8 mouse cellular contexts compared by ENCODE assay signal in genomic region chr15:79892213-79892541, GRCm38 (mm10). TPM values are rescaled to one million over a fixed set of nuclear protein-coding genes. Genes with fewer than 3 reads are reported as not detected.
DNase-seq lines count a peak whose midpoint lies in the region; ATAC-seq and TF ChIP-seq lines count a peak whose summit lies in the region.

No protein-coding gene starts in this region.

- peaks cover 6% of the 10 kb centered on the region for H3K36me3 ChIP-seq in liver, embryonic 13.5 days
- H3K36me3 ChIP-seq in myocyte (ENCODE audit: control insufficient read depth, insufficient read depth), result no peaks in the 10 kb centered on the region

- peak; percentile 21 for TF ChIP-seq POLR2A in myocyte (IDR thresholded peaks at IDR 0.05; ENCODE audit: insufficient read length, low read depth)

- H3K9me3 ChIP-seq in liver, embryonic 13.5 days (replicated peaks), result no peaks in the 10 kb centered on the region

- peaks cover 4% of the 10 kb centered on the region for H3K79me2 ChIP-seq in myocyte (ENCODE audit: control insufficient read depth, insufficient read depth)

- intact Hi-C loops in gastrocnemius, postnatal 14 days (cut with DNase I; ENCODE audit: low total_unique reads), result no loop called here

- peak overlapping the region; percentile 95 for H3K4me2 ChIP-seq in liver, embryonic 13.5 days
- peak overlapping the region; percentile 99 for H3K4me2 ChIP-seq in myocyte (ENCODE audit: low read depth)

- peaks cover 63% of the 10 kb centered on the region for H3K4me1 ChIP-seq in liver, embryonic 13.5 days (replicated peaks)

- ATAC-seq in liver, embryonic 13.5 days (ENCODE audit: low read depth), result peak; percentile 75

- H3K27ac ChIP-seq in liver, embryonic 13.5 days, result peak overlapping the region; percentile 90

- H3K4me3 ChIP-seq in liver, embryonic 13.5 days (replicated peaks), result peak overlapping the region; percentile 71
- H3K4me3 ChIP-seq in myocyte, result peak overlapping the region; percentile 64

- WGBS in liver, embryonic 13.5 days (ENCODE audit: insufficient replicate concordance), result under 1% methylated on average over 12 of the region's 12 CpGs

- peak; percentile 47 for DNase-seq in layer of hippocampus, adult 9-11 months
- no peak for DNase-seq in layer of hippocampus, postnatal 36 days
- DNase-seq in c-Kit-positive CD71-positive TER-119-positive erythroid progenitor cells, embryonic 14.5 days (ENCODE audit: low spot score), result peak; percentile 66
- peak; percentile 72 for DNase-seq in gastrocnemius, postnatal 14 days
- peak; percentile 90 for DNase-seq in induced T-regulatory cell, adult 2 months (ENCODE audit: low read depth)
- DNase-seq in liver, embryonic 13.5 days, result peak; percentile 66
- peak; percentile 68 for DNase-seq in testis, postnatal 14 days (ENCODE audit: low spot score)

- H3K27me3 ChIP-seq in liver, embryonic 13.5 days, result no peaks in the 10 kb centered on the region
- H3K27me3 ChIP-seq in myocyte (ENCODE audit: control insufficient read depth, insufficient read depth, insufficient read length), result no peaks in the 10 kb centered on the region

- H3ac ChIP-seq in myocyte (ENCODE audit: control insufficient read depth, insufficient read length), result no peak overlapping the region

- H3K9ac ChIP-seq in liver, embryonic 13.5 days, result peak overlapping the region; percentile 87

TF ChIP-seq in myocyte, 11 proteins besides CTCF, POLR2A, EP300 and RAD21:
- TF ChIP-seq REST (IDR thresholded peaks at IDR 0.05; ENCODE audit: insufficient read depth, insufficient read length) (no peak), MYOD1 (IDR thresholded peaks at IDR 0.05; ENCODE audit: control insufficient read depth in 1 of 3, insufficient read length in 2 of 3, low read depth in 2 of 3) (no peak), USF1 (IDR thresholded peaks at IDR 0.05; ENCODE audit: low read depth) (no peak), POLR2AphosphoS2 (IDR thresholded peaks at IDR 0.05; ENCODE audit: insufficient read length, low read depth) (peak; percentile 26)

RNA-seq across cellular contexts. Expression of gene Apobec3, which starts 0.7 kb away (rescaled TPM):
- total RNA-seq in layer of hippocampus, postnatal 36 days (2021), result 1 to 10 TPM; 3.9 to 6.7 TPM
- 1 to 10 TPM; 4.7 to 7.9 TPM for total RNA-seq in gastrocnemius, postnatal 14 days (2021)
- polyA plus RNA-seq in liver, embryonic 13.5 days (2015; fragmentation: Nextera tagmentation; extraction: Ambion mirVana), result 41.7 and 53.3 TPM in 2 replicates
- polyA plus RNA-seq in myocyte (2012; fragmentation: generic; extraction: Trizol), result 10.0 TPM

RNA-seq across cellular contexts. Expression of gene Cbx6, which starts 57.7 kb away (rescaled TPM):
- total RNA-seq in layer of hippocampus, postnatal 36 days (2021), result 100 to 1,000 TPM; 335 to 366 TPM
- total RNA-seq in gastrocnemius, postnatal 14 days (2021), result 10 to 100 TPM; 21.2 to 23.5 TPM
- 9.7 and 10.2 TPM in 2 replicates for polyA plus RNA-seq in liver, embryonic 13.5 days (2015; fragmentation: Nextera tagmentation; extraction: Ambion mirVana)
- polyA plus RNA-seq in myocyte (2012; fragmentation: generic; extraction: Trizol), result 26.1 TPM

RNA-seq across cellular contexts. Expression of gene Npcd, which starts 58.1 kb away (rescaled TPM):
- 10 to 100 TPM in 1 of 2 experiments, 1 to 10 TPM in 1; 5.8 to 10.8 TPM for total RNA-seq in layer of hippocampus, postnatal 36 days (2021)
- total RNA-seq in gastrocnemius, postnatal 14 days (2021), result under 1 TPM; 0.47 to 0.55 TPM
- not detected in 2 replicates for polyA plus RNA-seq in liver, embryonic 13.5 days (2015; fragmentation: Nextera tagmentation; extraction: Ambion mirVana)
- 3.2 TPM for polyA plus RNA-seq in myocyte (2012; fragmentation: generic; extraction: Trizol)

Comparison
In these comparisons a context has a peak if more than half of its experiments do, and no peak if none do; other contexts are left out.
1. DNase-seq: peak in layer of hippocampus, adult 9-11 months (single experiment), c-Kit-positive CD71-positive TER-119-positive erythroid progenitor cells, embryonic 14.5 days (single experiment), gastrocnemius, postnatal 14 days (single experiment), induced T-regulatory cell, adult 2 months (single experiment), liver, embryonic 13.5 days (single experiment) and testis, postnatal 14 days (single experiment); none in layer of hippocampus, postnatal 36 days (0 of 2).
2. RNA of gene Cbx6, which starts 57.7 kb away (total RNA-seq): 335 to 366 TPM in layer of hippocampus, postnatal 36 days; 21.2 to 23.5 TPM in gastrocnemius, postnatal 14 days; every median in the first group is over 10 times any median in the second.
3. RNA of gene Npcd, which starts 58.1 kb away (total RNA-seq): 5.8 to 10.8 TPM in layer of hippocampus, postnatal 36 days; 0.47 to 0.55 TPM in gastrocnemius, postnatal 14 days; every median in the first group is over 4 times any median in the second.